Mouse (Mus musculus) T-helper 2 cell (primary cell): ENCODE measurements around the gene Gfpt1.
"Not testable (repeated sequence)": the region's sequence is repeated elsewhere in the genome, so short reads cannot be mapped to it uniquely, and the experiment has no call there.

Experiments used
- in situ Hi-C: fragments of 300-600 bp; cut with MboI, MseI; formaldehyde crosslinking; loops from one replicate; pipeline ENCODE4 v1.15.1; 2025; ENCODE audit warnings: high pct_unique_total_duplicates

Gfpt1 gene

GRCm38 (mm10) chr6:87042337-87043130 lies at the start of gene Gfpt1:
Gene Gfpt1 (plus strand): TSS chr6:87042846.
- in situ Hi-C loops, result no loop called here

- in situ Hi-C loops, result loop anchor here (25.0 kb wide), 1 partner anchor 1293 kb away; no protein-coding TSS in a partner anchor
Observed at GRCm38 (mm10) chr6:86994254-86994653, 48.4 kb upstream of the Gfpt1 start.

DNA sequence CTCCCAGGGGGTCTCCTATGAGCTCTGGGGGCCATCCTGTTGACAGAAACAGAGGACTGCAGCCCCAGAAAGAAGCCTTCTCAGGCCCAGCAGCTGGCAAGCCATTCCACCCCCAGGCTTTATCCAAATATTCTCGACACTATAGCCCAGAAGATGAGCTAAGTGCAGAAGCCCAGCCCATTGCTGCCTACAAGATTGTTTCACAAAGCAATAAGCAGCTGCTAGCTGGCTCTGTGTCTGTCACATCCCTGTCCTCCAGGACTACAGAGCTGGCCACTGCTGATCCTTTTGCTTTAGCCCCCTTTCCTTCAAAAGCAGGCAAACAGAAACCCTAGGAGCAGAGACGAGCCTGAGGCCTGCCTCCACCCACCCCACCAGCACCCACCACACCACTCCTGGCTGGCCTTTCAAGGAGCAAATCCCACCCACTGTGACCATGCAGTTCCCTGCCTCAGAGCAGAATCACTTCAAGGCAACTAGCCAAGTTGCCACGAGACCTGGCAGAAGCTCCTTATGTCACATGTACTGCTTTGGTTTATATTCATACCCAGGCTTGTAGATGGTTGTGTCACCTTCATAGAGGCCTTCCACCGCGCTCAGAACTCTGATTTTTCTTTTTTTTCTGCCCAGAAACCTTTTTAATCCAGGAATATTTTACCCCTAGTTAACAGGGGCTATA lies 45.9 kb upstream of the Gfpt1 start:
- in situ Hi-C loops, result loop anchor here (25.0 kb wide), 1 partner anchor 1291 kb away; no protein-coding TSS in a partner anchor

- in situ Hi-C loops, result loop anchor here (25.0 kb wide), 1 partner anchor 1290 kb away; no protein-coding TSS in a partner anchor
Observed at GRCm38 (mm10) chr6:86997360-86997759, 45.3 kb upstream of the Gfpt1 start.

- in situ Hi-C loops, result no loop called here
Observed at GRCm38 (mm10) chr6:87001995-87002394, 40.7 kb upstream of the Gfpt1 start.

DNA sequence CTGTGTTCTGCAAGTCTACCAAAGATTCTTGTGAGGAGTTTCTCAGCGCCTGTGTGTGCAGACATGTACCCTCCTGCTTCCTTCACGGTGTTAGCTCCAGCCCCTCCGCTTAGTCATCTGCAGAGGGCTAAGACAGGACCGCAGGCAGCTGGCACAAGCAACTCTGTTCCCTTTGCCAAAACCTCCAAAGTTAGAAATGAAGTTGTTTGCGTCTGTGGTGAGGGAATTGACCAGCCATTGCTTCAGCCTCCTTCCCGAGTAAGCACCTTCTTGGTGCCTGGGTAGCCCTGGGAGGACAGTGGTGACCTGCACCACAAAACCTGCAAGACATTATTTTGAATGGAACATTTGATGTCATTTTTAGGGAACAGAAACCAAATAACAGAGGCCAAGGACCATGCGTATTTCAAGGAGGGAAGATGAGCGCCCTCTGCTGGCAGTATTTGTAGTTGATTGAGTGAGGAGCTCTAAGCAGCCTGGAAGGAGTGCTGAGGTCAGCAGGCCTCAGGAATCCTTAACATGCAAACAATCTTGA lies 40.1 kb upstream of the Gfpt1 start:
- in situ Hi-C loops, result no loop called here

DNA sequence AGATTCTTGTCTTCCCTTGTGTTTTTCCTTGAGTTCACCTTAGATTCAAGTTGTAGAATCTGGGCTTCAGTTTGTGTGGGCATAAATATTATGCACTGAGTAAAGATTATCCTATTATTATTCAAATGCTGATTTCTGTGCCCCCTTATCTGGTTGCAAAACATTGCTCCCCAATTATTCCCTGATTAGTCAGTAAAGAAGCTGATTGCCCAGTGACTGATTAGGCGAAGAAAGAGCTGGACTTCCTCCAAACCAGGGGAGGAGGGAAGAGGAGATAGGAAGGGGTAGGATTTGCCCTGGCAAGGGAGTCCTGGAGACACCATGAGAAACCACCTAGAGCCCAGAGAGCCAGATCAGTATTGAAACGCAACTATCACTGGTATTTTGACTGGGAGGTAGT lies 38.5 kb upstream of the Gfpt1 start:
- in situ Hi-C loops, result no loop called here

DNA sequence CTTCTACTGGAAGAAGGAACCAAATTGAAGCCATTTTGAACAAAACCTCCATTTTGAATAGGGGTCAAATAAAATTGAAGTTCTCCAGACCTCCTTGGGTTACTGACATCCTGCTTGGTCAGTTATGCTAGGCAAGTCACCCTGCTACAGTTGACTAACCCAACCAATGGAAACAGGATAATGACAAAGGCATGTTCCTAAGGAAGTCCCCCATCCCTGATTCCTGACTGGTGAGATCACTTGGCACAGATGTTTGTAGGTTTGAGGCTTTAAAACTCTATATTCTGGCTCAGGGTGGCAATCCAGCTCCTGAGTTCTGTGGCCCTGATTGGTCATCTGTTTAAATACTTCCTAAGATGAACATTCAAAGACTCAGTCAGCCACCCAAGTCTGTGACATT lies 37.1 kb upstream of the Gfpt1 start:
- in situ Hi-C loops, result no loop called here

GRCm38 (mm10) chr6:87008887-87009286 lies 33.8 kb upstream of the Gfpt1 start, which contains the start of gene Nfu1:
Gene Nfu1 (plus strand): TSS chr6:87009236.
- in situ Hi-C loops, result no loop called here

- in situ Hi-C loops, result no loop called here
Observed at GRCm38 (mm10) chr6:87009692-87010328, 32.8 kb upstream of the Gfpt1 start.

DNA sequence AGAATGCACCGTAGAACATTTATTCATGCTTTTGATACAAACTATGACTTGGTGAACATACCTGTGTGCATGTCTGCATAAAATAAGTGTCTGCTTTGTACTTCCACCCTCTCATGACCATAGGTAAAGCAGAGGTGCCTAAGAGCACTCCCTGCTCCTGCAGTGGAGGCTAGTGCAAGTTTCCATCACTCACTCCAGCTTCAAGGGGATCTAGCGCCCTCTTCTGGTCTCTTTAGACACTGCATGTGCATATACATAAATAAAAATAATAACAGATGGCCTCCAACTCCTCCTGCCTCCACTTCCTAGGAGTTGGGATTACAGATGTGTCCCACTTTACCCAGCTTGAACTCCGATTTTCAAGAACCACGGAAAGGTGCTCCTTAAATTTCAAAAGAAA lies 25.7 kb upstream of the Gfpt1 start:
- in situ Hi-C loops, result no loop called here

DNA sequence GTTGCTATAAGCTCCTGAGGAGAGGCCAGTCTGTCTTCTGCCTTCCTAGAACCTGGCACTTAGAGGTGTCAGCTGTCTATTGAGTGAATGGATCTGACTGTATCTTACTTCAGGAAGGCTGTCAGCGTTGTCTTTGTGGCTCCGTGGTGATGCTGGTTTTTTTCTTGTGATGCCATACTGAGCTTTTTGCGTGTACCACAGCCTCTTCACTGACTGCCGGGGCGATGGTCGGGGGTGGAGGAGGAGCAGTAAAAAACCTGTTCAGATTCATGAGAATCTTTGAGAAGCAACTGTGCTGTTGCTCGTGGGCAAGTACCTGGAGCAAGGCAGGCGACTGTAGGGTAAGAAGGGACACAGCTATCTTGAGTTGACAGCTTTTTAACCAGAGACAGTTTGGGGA lies 23.8 kb upstream of the Gfpt1 start:
- in situ Hi-C loops, result no loop called here

DNA sequence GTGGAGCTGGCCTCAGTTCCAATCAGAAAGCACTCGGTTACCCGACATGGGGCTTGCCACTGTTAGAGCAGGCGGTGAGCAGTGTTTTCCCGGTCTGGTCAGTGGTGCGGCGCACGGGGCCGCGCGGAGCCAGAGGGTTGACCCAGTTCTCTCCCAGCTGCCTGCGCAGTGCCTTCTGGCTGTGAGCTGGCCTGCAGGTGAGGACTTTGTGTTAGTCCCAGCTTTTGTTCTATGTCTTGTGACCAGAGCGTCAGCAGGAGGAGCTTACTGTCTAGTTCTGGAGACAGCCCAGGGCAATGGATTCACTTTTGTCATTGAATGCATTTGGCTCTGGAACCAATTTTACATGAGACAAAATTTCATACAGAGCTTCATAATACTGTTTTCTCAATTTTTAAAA lies 20.9 kb upstream of the Gfpt1 start:
- in situ Hi-C loops, result no loop called here

DNA sequence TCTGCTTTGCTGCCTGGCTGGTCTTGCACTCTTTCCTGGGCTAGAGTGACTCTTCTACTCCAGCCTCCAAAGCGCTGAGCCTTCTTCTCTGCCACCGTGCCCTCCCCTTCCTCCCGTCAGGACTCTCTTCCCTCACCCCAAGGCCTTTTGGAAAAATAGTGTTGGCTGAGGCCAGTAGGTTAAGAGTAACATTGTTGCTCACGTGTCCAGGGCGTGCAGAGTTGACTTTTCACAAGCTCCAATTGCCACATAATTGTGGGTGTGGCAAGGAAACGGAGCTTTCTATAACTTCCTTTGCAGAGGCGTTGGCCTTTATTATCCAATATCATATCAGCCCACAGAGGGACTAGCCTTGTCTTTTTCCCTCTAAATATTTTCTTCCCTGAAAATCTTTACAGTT lies 15.7 kb upstream of the Gfpt1 start:
- in situ Hi-C loops, result no loop called here

GRCm38 (mm10) chr6:87028881-87029280 lies 13.8 kb upstream of the Gfpt1 start:
- in situ Hi-C loops, result no loop called here

- in situ Hi-C loops, result not testable (repeated sequence)
Observed at GRCm38 (mm10) chr6:87031310-87031709, 11.3 kb upstream of the Gfpt1 start.

- in situ Hi-C loops, result no loop called here
Observed at GRCm38 (mm10) chr6:87032401-87032800, 10.2 kb upstream of the Gfpt1 start.

- in situ Hi-C loops, result no loop called here
Observed at GRCm38 (mm10) chr6:87034395-87034794, 8.3 kb upstream of the Gfpt1 start.

DNA sequence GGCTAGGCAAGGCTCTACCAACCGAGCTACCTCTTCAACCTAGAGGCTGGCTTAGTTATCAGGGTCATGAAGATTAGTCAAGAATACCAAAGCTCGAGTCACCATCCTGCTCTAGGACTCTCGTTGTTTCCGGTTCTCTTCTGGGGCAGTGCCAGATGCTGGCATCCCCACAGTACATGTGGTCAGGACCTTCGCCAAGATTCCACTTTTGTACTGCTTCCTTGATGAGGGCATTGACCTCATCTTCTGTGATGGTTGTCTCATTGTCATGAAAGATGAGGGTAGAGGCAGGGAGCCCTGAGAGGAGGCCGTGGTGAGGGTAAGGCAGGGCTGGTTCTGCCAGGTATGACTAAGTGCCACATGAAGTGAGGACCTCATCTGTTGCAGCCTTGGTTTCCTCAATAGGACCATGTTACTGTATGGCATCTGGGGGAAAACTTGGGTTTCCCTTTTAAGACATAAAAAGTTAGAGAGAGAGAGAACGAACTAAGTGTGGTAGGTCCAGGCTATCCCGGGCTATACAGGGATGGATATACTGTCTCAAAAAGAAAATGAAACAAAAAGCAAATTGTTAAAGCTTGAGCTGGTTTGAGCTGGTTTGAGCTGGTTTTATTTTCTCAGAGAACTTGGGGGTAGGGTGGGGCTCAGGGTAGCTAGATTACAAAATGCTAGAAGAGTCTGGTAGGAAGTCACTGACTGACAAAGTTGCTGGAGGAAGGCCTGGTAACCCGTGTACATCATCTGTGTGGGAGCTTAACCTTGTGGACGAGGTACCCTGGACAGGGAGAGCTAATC lies 4.6 kb upstream of the Gfpt1 start:
- in situ Hi-C loops, result no loop called here

DNA sequence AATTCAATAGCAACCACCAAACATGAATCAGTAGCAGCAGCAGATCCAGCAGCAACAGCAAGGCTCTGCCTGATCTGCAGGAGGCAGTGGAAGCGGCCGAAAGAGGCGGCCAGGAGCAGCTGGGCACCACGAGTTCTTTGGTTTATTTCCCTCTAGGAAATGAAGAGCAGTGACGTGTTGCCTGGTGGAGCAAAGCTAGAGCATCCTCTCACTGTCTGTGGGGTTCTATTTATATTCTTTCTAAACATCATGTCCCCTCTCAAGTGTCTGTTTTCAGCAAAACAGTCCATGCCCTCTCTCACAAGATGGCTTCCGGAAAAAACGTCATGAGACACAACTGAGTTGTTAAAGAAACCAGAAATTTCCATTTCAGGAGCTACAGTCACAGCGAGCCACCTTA lies 3.5 kb upstream of the Gfpt1 start:
- in situ Hi-C loops, result no loop called here

- in situ Hi-C loops, result no loop called here
Observed at GRCm38 (mm10) chr6:87040971-87041370, 1.7 kb upstream of the Gfpt1 start.
